In the genomic region with DNA sequence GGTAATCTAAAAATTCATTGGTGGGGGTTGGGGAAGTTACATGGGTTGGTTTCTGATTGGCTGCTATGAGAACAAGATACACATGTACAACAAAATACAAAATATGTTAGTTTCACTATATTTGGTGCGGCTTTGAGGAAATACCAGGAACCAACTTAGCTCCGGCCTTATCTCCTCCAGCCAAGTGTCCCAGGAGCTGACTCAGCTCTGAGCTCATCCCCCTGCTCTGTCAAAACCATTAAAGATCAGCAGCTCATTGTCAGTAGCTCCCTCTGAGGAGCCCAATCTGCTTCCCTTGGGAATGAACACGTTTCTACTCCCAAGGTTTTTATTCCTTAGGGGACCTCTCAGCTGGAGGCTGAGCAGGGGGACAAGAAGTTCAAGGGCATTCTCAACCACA, we compare ENCODE assay signal across 17 mouse cellular contexts. TPM values are rescaled to one million over a fixed set of nuclear protein-coding genes. Genes with fewer than 3 reads are reported as not detected.
DNase-seq lines count a peak whose midpoint lies in the region.
"Had no signal": no experiment of that assay in that cellular context is flagged by ENCODE, and none has a peak within 500 bp of the region (broad histone marks: within the 10 kb centered on the region; RNA-seq: fewer than 3 reads in every experiment).

No protein-coding gene starts in this region.

- intact Hi-C loops in gastrocnemius, postnatal 36 days (cut with DNase I) = no loop called here
- intact Hi-C loops in left cerebral cortex, postnatal 10 days (cut with DNase I) = no loop called here

- peak; percentile 8 for DNase-seq in 3T3-L1 (ENCODE audit: low read depth, low spot score)
- peak; percentile 26 for DNase-seq in 416B (ENCODE audit: low read depth)
- peak; percentile 28 for DNase-seq in NIH3T3 (ENCODE audit: low read depth)
- peak; percentile 14 for DNase-seq in c-Kit-positive CD71-positive TER-119-negative erythroid progenitor cells, embryonic 14.5 days (ENCODE audit: low read depth)
- no peak for DNase-seq in cerebellum, adult 11-12 months
- no peak for DNase-seq in gastrocnemius, postnatal 36 days
- DNase-seq in left cerebral cortex, postnatal 10 days (ENCODE audit: extremely low spot score in 1 of 2, low spot score in 2 of 2) = no peak
- no peak for DNase-seq in lung, postnatal 14 days
- DNase-seq: cerebellum, adult 2 months; cerebellum, postnatal 36 days; heart, adult 18-20 months; heart, postnatal 36 days; kidney, adult 8-10 months; kidney, postnatal 36 days; spleen, adult 18-20 months; thymus, adult 18-20 months; thymus, postnatal 4 days had no signal

RNA-seq across cellular contexts. Expression of a gene that starts 32.9 kb away (rescaled TPM):
- total RNA-seq in gastrocnemius, postnatal 36 days (2021) = 100 to 1,000 TPM; 124 to 125 TPM
- 100 to 1,000 TPM; 107 TPM for total RNA-seq in left cerebral cortex, postnatal 10 days (2021)

Comparison
In these comparisons a context has a peak if more than half of its experiments do, and no peak if none do; other contexts are left out.
1. DNase-seq: peak in 3T3-L1 (single experiment), 416B (single experiment), NIH3T3 (single experiment) and c-Kit-positive CD71-positive TER-119-negative erythroid progenitor cells, embryonic 14.5 days (single experiment); none in cerebellum, adult 11-12 months (single experiment), gastrocnemius, postnatal 36 days (0 of 2), left cerebral cortex, postnatal 10 days (0 of 2) and lung, postnatal 14 days (single experiment).